Mouse (Mus musculus) midbrain, embryonic 14.5 days (tissue): Measurements from ENCODE around the gene Zfp444. TPM values are rescaled to one million over a fixed set of nuclear protein-coding genes. Genes with fewer than 3 reads are reported as not detected.
"Not testable (repeated sequence)": the region's sequence is repeated elsewhere in the genome, so short reads cannot be mapped to it uniquely, and the experiment has no call there.

Experiments used
- ATAC-seq: fragments of 200-750 bp; cut with Nextera tagmentation; 2 replicates; pipeline ENCODE4 v1.8.0; 2017; ENCODE audit warnings: moderate number of reproducible peaks, moderate library complexity; ENCODE audit not compliant: low FRiP score, low TSS enrichment
- DNase-seq: peaks from one replicate; pipeline ENCODE4 v3.0.0-alpha.2; 2015
- H3K27ac ChIP-seq: fragments of 300-500 bp; sonication (generic); replicated peaks from 2 replicates; pipeline ENCODE4 v1.5.1; 2014; ENCODE audit warnings: mild to moderate bottlenecking, low read depth, low read length, moderate library complexity
- H3K27me3 ChIP-seq: fragments of 300-500 bp; sonication (generic); 2 replicates; pipeline ENCODE4 v1.6.1; 2014; ENCODE audit warnings: low read length, control low read depth, mixed read lengths; ENCODE audit not compliant: control insufficient read depth, insufficient read depth
- H3K36me3 ChIP-seq: fragments of 300-500 bp; sonication (generic); 2 replicates; pipeline ENCODE4 v1.6.1; 2014; ENCODE audit warnings: low read length, control low read depth; ENCODE audit not compliant: control insufficient read depth, insufficient read depth
- H3K4me1 ChIP-seq: fragments of 300-500 bp; sonication (generic); 2 replicates; pipeline ENCODE4 v1.6.1; 2014; ENCODE audit warnings: mild to moderate bottlenecking, antibody characterized with exemption, low read length, control low read depth; ENCODE audit not compliant: control insufficient read depth, insufficient read depth
- H3K4me2 ChIP-seq: fragments of 300-500 bp; sonication (generic); 2 replicates; pipeline ENCODE4 v1.6.1; 2014; ENCODE audit warnings: mild to moderate bottlenecking, low read length, moderate library complexity
- H3K4me3 ChIP-seq: fragments of 300-500 bp; sonication (generic); replicated peaks from 2 replicates; pipeline ENCODE4 v1.5.1; 2014; ENCODE audit warnings: low read depth, low read length
- H3K9ac ChIP-seq: fragments of 300-500 bp; sonication (generic); replicated peaks from 2 replicates; pipeline ENCODE4 v1.6.1; 2014; ENCODE audit warnings: mild to moderate bottlenecking, low read length, moderate library complexity
- H3K9me3 ChIP-seq: fragments of 300-500 bp; sonication (generic); 2 replicates; pipeline ENCODE4 v1.6.1; 2016; ENCODE audit warnings: low read length, control low read depth, mixed read lengths; ENCODE audit not compliant: control insufficient read depth
- WGBS: fragments of 180-500 bp; shearing (Covaris S2); extraction: QIAGEN DNeasy Blood & Tissue Kit; methylation state at CpG from one replicate; pipeline ENCODE4 v1.1.7; 2014; 5-methylcytosine and 5-hydroxymethylcytosine counted together
- polyA plus RNA-seq: library from polyadenylated mRNA; unstranded; fragments of >200 nt; fragmentation: Nextera tagmentation; extraction: Ambion mirVana; gene quantifications from 2 replicates; pipeline ENCODE4 v1.2.1, GENCODE M21; 2014

Gene Zfp444
- polyA plus RNA-seq, 1 experiment from 2014 or later, result 94.7 TPM

DNA sequence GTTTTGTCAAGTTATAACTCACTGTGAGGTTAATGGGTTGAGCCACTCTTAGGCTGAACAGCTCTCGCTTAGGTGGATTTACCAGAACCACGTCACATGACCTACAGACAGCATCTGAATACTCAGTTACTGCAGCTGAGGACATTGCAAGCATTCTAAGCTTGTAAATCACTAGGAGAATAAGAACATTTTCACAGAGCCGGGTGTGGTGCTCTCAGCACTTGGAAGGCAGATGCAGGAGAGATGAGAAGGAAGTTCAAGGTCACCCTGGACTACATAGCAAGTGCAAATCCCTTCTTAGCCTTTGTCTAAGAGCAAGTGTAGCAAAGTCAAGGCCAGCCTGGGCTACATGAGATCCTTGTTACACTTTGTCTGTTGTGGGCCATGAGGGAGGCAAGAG lies 32.2 kb downstream of the Zfp444 start:
- H3K4me1 ChIP-seq, result no peaks in the 10 kb centered on the region
- no peaks in the 10 kb centered on the region for H3K36me3 ChIP-seq
- no peak overlapping the region for H3K4me2 ChIP-seq
- no peaks in the 10 kb centered on the region for H3K9me3 ChIP-seq
- ATAC-seq (no peak), DNase-seq (no peak)
- H3K4me3 ChIP-seq, result no peak overlapping the region
- H3K9ac ChIP-seq, result no peak overlapping the region
- H3K27ac ChIP-seq, result no peak overlapping the region
- 82% methylated on average over 3 of the region's 3 CpGs for WGBS
- no peaks in the 10 kb centered on the region for H3K27me3 ChIP-seq

DNA sequence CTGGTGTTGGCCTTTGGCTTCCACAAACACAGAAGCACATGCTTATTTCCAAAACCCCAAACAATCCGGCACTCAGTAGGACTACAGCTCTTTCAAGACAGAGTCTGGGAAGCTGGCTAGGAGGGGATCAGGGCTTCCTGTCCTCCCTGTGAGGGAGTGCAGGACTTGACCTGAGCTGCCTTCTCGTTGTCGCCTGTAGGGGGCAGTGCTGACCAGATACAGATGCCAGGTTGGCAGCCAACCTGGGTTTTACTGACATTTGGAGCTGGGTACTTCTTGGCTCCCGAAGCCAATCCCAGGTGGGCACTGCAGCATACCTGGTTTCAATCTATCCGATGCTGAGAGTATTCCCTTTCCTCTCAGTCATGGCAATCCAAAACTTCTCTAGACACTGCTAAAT lies 41.1 kb downstream of the Zfp444 start:
- H3K9me3 ChIP-seq, result no peaks in the 10 kb centered on the region; the same call in 1 of the 2 replicates
- ATAC-seq, result no peak
- no peak overlapping the region for H3K27ac ChIP-seq
- no peaks in the 10 kb centered on the region for H3K4me1 ChIP-seq
- WGBS, result 47% methylated on average over 5 of the region's 5 CpGs
- H3K4me2 ChIP-seq, result no peak overlapping the region
- no peak for DNase-seq
- no peaks in the 10 kb centered on the region for H3K27me3 ChIP-seq
- no peak overlapping the region for H3K9ac ChIP-seq
- no peaks in the 10 kb centered on the region for H3K36me3 ChIP-seq
- no peak overlapping the region for H3K4me3 ChIP-seq

DNA sequence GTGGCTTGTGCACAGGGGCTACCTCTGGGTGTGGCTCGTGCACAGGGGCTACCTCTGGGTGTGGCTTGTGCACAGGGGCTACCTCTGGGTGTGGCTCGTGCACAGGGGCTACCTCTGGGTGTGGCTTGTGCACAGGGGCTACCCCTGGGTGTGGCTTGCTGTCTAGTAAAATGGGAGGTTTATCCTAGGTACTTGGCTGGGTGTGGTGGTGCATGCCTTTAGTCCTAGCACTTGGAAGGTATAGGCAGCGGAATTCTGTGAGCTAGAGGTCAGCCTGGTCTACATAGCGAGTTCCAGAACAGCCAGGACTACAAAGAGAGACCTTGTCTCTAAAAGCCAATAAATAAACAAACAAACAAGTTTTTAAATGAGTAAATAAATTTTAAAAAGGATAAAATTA lies 42.7 kb downstream of the Zfp444 start:
- 76% methylated on average over 3 of the region's 4 CpGs for WGBS
- H3K27me3 ChIP-seq, ATAC-seq, H3K36me3 ChIP-seq, H3K9me3 ChIP-seq, H3K9ac ChIP-seq, DNase-seq, H3K27ac ChIP-seq, H3K4me1 ChIP-seq, H3K4me3 ChIP-seq, H3K4me2 ChIP-seq: not testable (repeated sequence)

DNA sequence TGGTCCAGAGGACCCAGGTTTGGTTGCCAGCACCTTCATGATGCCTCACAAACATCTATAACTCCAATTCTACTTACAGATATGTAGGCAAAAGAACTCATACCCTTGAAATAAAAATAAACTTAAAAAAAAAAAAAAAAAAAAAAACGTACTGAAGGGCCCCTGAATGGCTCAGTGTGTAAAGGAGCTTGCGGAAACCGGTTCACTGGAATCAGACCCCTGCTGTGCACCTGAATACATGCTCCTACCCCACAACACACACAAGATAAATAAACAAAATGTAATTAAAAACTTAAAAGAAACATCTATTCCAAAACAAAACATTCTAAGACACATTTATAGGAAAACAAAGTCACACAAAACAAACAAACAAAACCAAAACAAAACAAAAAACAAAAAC lies 48.1 kb downstream of the Zfp444 start:
- Histone ChIP-seq H3K27ac (no peak overlapping the region), H3K9ac (no peak overlapping the region), H3K4me2 (no peak overlapping the region), H3K9me3 (no peaks in the 10 kb centered on the region), H3K36me3 (no peaks in the 10 kb centered on the region), H3K27me3 (no peaks in the 10 kb centered on the region), H3K4me1 (no peaks in the 10 kb centered on the region), H3K4me3 (no peak overlapping the region)
- no peak for DNase-seq
- WGBS, result 62% methylated on average over 3 of the region's 3 CpGs
- ATAC-seq, result no peak

DNA sequence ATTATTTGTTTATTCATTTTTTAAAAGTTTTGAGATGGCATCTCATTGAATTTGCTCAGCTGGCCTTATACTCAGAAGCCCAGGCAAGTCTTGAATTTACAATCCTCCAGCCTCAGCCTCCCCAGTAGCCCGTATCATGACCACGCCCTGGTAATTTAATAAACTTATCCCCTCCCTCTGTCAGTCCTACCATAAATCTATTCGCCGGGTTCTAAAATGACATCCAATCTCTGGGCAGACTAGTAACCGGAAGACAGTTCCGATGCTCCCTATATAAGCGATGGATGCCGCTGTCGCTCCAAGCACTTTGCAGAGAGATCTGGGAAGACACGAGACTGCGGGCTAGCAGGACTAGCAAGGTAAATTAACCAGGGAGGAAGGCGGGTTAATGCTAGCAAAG lies 50.0 kb downstream of the Zfp444 start, which contains the start of gene Zscan5b:
Zscan5b (plus strand) TSS at position 301 of the 400 bp plus-strand sequence.
- Histone ChIP-seq H3K4me1 (no peaks in the 10 kb centered on the region), H3K27me3 (no peaks in the 10 kb centered on the region), H3K27ac (no peak within 1 kb of the TSS), H3K36me3 (no peaks in the 10 kb centered on the region), H3K9ac (no peak within 1 kb of the TSS), H3K4me2 (no peak within 1 kb of the TSS), H3K9me3 (no peaks in the 10 kb centered on the region), H3K4me3 (no peak within 1 kb of the TSS)
- ATAC-seq (no peak), DNase-seq (no peak)
- WGBS, result 95% methylated on average over 12 of the region's 12 CpGs

DNA sequence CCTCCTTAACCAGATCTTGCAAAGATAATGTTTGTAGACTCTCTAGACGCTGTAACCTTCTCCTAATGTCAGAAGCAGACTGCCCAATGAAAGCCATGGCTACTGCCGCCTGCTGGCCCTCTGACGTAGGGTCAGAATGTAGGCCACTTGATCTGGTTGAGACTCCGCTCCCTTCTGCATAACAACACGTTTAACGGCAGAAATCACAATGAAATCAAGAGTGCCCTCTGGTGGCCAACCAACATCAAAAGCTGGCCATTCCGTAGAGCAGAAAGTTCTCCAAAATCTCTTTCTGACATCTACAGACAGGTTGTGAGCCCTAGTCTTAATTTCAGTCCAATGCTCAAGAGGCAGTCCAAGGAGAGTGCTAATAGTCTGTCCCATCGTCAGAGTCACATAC lies 56.5 kb downstream of the Zfp444 start:
- not testable (repeated sequence) for H3K36me3 ChIP-seq, H3K27me3 ChIP-seq, H3K27ac ChIP-seq, H3K4me2 ChIP-seq, H3K4me3 ChIP-seq, H3K9me3 ChIP-seq, H3K4me1 ChIP-seq, ATAC-seq, H3K9ac ChIP-seq
- WGBS, result 59% methylated on average over 8 of the region's 8 CpGs
- DNase-seq, result peak; percentile 3

DNA sequence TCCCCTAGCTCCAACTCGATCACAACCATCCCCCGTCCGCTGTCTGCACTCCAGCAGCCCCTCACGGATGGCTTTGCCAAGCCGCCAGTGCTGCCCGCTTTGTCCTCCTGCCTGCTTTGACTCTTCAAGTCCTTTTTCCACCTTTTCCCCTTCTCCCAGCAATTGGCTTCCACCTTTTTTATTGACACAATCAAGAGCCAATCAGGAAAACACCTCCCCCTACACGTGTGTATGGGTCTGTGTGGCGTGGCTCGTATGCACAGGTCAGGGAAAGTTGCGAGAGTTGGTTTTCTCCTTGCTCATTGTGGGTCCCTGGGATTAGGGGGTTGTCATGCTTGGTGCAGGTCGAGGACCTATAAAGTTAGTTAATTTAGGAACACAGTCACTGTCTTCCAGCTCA lies 67.8 kb downstream of the Zfp444 start:
- no peaks in the 10 kb centered on the region for H3K4me1 ChIP-seq
- no peak overlapping the region for H3K4me3 ChIP-seq
- no peaks in the 10 kb centered on the region for H3K27me3 ChIP-seq
- peaks cover 1% of the 10 kb centered on the region; the same call in 1 of the 2 replicates for H3K9me3 ChIP-seq
- no peak for ATAC-seq
- no peak overlapping the region for H3K27ac ChIP-seq
- no peak for DNase-seq
- WGBS, result 51% methylated on average over 11 of the region's 11 CpGs
- H3K36me3 ChIP-seq, result no peaks in the 10 kb centered on the region
- no peak overlapping the region for H3K4me2 ChIP-seq
- H3K9ac ChIP-seq, result no peak overlapping the region

DNA sequence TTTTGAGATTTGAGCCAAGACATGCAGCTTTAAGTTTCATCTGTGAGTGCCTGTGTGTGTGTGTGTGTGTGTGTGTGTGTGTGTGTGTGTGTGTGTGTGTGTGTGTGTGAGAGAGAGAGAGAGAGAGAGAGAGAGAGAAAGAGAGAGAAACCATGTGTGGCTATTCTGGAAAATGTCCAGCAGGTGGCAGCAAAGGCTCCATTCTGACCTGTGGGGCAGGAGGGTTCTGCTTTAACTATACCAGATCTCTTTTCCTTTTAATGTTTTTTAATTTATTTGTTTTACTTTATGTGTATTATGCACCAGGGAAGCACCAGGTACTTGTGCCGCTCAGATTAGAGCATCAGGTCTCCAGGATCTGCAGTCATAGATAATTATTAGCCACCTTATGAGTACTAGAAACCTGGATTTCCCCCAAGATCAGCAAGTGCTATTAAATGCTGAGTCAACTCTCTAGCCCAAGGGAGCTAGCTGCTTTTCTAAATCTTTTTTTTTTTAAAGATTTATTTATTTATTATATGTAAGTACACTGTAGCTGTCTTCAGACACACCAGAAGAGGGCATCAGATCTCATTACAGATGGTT lies 68.9 kb downstream of the Zfp444 start:
- H3K4me1 ChIP-seq, ATAC-seq, H3K4me3 ChIP-seq, H3K4me2 ChIP-seq, H3K36me3 ChIP-seq, H3K27ac ChIP-seq, H3K9ac ChIP-seq, H3K27me3 ChIP-seq, H3K9me3 ChIP-seq: not testable (repeated sequence)
- WGBS, result 28% methylated on average over 1 of the region's 1 CpGs
- DNase-seq, result peak; percentile 57
